Mouse (Mus musculus): ENCODE data around the gene Sec24c. TPM values are rescaled to one million over a fixed set of nuclear protein-coding genes. Genes with fewer than 3 reads are reported as not detected.
A peak's percentile ranks its signal among the peaks of the same experiment; 100 is the strongest.

Gene Sec24c
- total RNA-seq, 2 experiments from 2014 or later, result 34.2 to 69.7 TPM

DNA sequence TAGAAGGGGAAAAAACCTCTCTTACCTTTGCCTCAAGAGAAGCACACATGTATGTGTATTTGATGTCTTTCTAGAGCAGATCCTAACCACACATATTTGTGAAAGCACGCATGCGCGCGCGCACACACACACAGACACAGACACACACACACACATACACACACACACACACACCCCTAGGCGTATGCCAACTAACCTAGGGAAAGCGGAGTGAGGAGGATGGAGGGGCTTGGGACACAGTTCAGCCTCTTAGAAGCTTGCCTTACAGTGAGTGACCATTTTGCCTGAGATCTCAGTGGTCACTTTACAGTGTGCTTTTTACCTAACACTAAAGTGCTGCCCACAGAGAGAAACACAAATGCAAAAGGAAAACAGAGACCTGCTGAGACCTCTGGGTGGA, 14.4 kb upstream of the Sec24c start:
- ATAC-seq (ENCODE audit: poor library complexity, severe bottlenecking), result no peak

GRCm38 (mm10) chr14:20660827-20661660, 13.1 kb upstream of the Sec24c start:
- ATAC-seq (ENCODE audit: poor library complexity, severe bottlenecking), result peak; percentile 98

DNA sequence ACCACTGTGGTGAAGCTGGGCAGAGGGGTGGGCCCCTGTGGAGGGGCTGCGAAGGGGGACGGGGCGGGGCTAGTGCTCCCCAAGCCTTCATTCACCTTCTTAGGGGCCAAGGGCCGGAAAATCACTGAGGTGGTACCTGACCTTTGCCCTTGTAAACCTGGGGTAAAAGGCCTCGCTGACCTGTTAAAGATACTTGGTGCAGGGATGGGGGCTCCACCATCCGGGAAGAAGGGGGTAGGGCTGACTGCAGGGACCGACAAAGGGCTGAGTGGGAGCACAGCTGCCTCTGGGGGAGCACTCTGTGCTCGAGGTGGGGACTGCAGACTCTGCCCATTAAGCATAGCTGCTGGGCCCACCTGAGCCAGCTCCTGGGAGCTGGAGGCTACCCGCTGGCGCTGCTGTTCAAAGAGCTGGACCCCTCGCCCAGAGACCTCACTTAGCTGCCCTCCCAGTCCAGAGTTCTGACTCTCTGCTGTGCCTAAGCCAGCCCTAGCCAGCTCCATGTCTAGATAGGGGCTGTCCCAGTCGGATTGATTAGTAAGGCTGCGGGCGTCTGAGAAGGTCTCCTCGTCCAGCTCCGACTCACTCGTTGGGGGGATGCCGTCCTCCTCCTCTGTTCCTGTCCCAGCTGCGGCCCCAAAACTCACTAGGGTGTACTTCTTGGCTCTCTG, 12.3 kb upstream of the Sec24c start:
- ATAC-seq (ENCODE audit: poor library complexity, severe bottlenecking), result no peak

DNA sequence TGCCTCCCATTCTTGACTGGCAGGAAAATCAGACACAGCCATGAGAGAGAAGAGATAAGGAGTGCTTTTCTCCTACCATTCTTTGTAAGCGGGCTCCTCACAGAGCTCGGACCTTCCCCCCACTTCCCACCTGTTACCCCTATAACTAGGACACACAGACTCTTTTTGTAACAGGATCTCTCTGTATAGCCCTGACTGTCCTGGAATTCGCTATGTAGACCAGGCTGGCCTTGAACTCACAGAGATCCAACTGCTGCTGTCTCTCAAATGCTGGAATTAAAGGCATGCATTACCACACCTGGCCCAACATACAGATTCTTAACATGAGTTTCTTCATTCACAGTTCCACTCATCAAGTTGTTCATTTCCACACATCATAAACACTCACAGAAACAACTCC, 11.4 kb upstream of the Sec24c start:
- ATAC-seq (ENCODE audit: poor library complexity, severe bottlenecking), result no peak

- no peak for ATAC-seq (ENCODE audit: poor library complexity, severe bottlenecking)
Measured at GRCm38 (mm10) chr14:20663601-20664000, 10.5 kb upstream of the Sec24c start.

GRCm38 (mm10) chr14:20664436-20664835, 9.7 kb upstream of the Sec24c start:
- no peak for ATAC-seq (ENCODE audit: poor library complexity, severe bottlenecking)

DNA sequence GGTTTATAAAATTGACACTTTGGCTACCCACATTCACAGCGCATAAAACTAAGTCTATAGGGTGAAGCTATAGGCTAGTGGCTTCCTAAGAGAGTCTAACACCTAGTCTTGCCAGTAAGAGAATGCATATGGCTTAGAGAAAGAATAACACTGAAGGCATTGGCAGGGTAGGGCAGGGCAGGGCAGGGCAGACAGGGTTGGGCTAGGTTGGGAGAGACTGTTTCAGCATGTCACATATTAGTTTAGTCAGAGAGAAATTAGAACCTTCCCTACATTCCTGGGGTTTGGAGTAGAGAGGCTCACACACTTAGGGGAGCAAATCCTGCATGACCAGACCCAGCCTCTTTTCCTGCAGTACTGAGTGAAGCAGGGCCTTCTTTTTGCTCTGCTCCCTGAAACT, 6.6 kb upstream of the Sec24c start:
- no peak for ATAC-seq (ENCODE audit: poor library complexity, severe bottlenecking)

- no peak for ATAC-seq (ENCODE audit: poor library complexity, severe bottlenecking)
Measured at GRCm38 (mm10) chr14:20668154-20668810, 5.8 kb upstream of the Sec24c start, which contains the start of gene Synpo2l. Gene Synpo2l, minus strand, starts transcription at chr14:20668354.

DNA sequence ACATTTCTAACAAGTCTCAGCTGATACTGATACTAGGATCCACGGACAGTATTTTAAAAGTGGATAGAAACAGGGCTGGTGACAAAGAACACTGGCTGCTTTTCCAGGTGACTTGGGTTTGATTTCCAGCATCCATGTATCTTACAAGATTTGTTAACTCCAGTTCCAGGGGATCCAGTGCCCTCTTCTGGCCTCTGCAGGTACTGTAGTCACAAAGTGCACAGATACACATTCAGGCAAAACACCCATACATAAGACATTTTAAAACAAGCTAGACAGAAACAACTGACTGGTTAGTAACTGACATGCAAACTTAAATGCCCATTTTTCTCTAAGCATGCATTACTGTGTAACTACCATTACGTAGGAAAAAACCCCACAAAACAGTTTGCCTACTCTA, 1.1 kb upstream of the Sec24c start:
- no peak for ATAC-seq (ENCODE audit: poor library complexity, severe bottlenecking)

GRCm38 (mm10) chr14:20673735-20674063, 409 bp upstream of the Sec24c start:
- peak; percentile 71 for ATAC-seq (ENCODE audit: poor library complexity, severe bottlenecking)

- ATAC-seq (ENCODE audit: poor library complexity, severe bottlenecking), result no peak
Measured at GRCm38 (mm10) chr14:20677906-20678305, 3.8 kb downstream of the Sec24c start.

- no peak for ATAC-seq (ENCODE audit: poor library complexity, severe bottlenecking)
Measured at GRCm38 (mm10) chr14:20681742-20682141, 7.6 kb downstream of the Sec24c start.

DNA sequence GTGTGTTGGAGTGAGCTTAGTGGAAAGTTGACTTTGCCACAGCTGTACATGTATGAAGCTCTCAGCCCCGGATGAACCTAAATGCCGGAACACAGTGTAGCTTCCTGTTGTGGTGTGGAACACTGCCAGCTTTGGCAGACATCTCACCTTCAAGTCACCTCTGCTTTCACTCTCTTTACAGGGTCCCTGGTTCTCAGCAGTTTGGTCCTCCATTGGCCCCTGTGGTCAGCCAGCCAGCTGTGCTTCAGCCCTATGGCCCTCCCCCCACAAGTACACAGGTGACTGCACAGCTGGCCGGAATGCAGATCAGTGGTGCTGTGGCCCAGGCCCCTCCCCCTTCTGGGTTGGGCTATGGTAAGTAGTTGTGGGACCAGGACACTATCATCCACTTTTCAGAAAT, 8.4 kb downstream of the Sec24c start:
- ATAC-seq (ENCODE audit: poor library complexity, severe bottlenecking), result peak; percentile 86

DNA sequence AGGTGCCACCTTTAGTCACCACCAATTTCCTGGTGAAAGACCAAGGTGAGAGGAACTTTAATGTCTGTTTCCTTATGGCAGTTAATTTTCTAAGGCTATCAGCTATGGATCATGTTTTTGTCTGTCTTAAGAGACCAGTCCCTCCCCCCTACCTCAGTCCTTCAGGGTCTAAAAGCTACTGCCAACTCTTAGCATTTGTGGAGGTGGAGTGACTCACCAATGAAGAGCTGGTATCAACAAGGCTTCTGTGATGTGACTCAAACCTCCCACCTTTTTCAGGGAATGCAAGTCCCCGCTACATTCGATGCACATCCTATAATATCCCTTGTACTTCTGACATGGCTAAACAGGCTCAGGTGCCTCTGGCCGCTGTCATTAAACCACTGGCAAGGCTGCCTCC, 12.5 kb downstream of the Sec24c start:
- no peak for ATAC-seq (ENCODE audit: poor library complexity, severe bottlenecking)

DNA sequence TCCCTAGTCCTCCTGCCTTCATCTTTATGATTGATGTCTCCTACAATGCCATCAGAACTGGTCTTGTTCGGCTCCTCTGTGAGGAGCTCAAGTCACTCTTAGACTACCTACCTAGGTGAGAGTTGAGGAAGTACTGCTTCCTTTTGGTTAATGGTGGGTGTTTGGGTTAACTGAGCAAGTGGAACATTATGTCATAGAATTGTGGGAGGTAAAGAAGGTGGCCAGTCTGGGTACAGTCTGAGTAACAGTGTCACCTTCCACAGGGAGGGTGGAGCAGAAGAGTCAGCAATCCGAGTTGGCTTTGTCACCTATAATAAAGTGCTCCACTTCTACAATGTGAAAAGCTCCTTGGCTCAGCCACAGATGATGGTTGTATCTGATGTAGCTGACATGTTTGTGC, 14.9 kb downstream of the Sec24c start:
- no peak for ATAC-seq (ENCODE audit: poor library complexity, severe bottlenecking)

- no peak for ATAC-seq (ENCODE audit: poor library complexity, severe bottlenecking)
Measured at GRCm38 (mm10) chr14:20691772-20692171, 17.7 kb downstream of the Sec24c start.

DNA sequence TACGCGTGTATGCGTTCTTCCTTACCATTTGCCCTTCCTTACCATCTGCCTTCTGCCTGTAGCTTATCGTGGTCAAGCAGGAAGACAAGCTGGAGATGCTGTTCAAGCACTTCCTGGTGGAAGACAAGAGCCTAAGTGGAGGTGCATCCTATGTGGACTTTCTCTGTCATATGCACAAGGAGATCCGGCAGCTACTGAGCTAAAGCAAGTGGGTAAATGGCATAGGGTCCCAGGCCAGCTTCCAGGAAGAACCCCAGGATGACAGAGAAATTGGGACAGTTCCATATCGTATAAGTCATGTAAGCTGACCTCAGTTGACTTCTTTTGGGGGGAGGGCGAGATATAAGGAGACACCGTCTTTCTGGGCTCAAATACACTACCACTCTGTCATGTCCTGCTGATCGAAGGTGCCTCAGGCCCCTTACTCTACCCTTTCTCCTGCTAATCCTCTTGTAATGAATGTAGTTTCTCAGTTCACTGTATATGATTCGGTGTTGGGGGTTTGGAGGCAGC, 19.5 kb downstream of the Sec24c start:
- no peak for ATAC-seq (ENCODE audit: poor library complexity, severe bottlenecking)

GRCm38 (mm10) chr14:20694185-20694883, 20.2 kb downstream of the Sec24c start:
- ATAC-seq (ENCODE audit: poor library complexity, severe bottlenecking), result peak; percentile 2; the same call in 1 of the 2 replicates

DNA sequence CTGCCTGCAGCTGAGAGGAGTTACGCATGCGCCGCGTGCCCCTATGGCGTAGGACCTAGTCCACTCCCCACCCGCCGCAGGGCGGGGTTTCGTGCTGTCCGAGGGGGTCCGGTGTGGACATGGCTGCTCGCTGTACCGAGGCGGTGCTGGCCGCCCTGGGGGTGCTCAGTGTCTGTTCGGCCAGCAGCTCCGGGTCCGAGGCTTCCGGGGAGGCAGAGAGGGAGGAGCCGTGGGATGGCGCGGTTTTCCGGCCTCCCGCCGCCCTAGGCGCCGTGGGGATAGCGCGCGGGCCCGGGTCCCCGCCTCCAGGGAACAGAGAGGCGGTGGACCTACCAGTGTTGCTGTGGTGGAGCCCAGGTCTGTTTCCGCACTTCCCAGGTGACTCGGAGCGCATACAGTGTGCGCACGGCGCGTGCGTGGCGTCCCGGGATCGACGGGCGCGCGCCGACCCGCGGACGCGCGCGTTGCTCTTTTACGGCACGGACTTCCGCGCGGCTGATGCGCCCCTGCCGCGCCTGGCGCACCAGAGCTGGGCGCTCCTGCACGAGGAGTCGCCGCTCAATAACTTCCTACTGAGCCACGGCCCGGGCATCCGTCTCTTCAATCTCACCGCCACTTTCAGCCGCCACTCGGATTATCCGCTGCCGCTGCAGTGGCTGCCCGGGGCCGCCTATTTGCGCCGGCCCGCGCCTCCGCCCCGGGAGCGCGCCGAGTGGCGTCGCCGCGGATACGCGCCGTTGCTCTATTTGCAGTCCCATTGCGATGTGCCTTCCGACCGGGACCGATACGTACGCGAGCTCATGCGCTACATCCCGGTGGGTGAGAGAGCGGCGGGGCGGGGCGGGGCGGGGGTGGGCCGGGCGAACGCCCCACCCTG, 21.0 kb downstream of the Sec24c start, which contains the start of gene Fut11:
Fut11 (plus strand) TSS at position 85 of the 877 bp plus-strand sequence.
- ATAC-seq (ENCODE audit: poor library complexity, severe bottlenecking), result peak; percentile 69
